Mouse (Mus musculus): ENCODE data around the gene Ccdc85b.

Ccdc85b gene

GRCm38 (mm10) chr19:5455037-5455436 is 2.7 kb downstream of the Ccdc85b start:
- DNase-seq: no peak

GRCm38 (mm10) chr19:5451766-5452165 is 5.9 kb downstream of the Ccdc85b start:
- DNase-seq: no peak

GRCm38 (mm10) chr19:5449673-5450072 is 8.0 kb downstream of the Ccdc85b start:
- no peak for DNase-seq

GRCm38 (mm10) chr19:5448354-5449150 is 9.1 kb downstream of the Ccdc85b start:
- peak in 1 of 2 experiments; percentile 33 for DNase-seq

- peak; percentile 61 to 85 for DNase-seq
Measured at GRCm38 (mm10) chr19:5447515-5448353, 10.0 kb downstream of the Ccdc85b start, which contains the start of gene Fosl1. Fosl1 (plus strand) TSS chr19:5447547.

GRCm38 (mm10) chr19:5445747-5446146 is 11.9 kb downstream of the Ccdc85b start:
- no peak for DNase-seq

GRCm38 (mm10) chr19:5444954-5445353 is 12.7 kb downstream of the Ccdc85b start:
- DNase-seq: peak; percentile 64 to 69

GRCm38 (mm10) chr19:5444371-5444908 is 13.3 kb downstream of the Ccdc85b start:
- DNase-seq: no peak

GRCm38 (mm10) chr19:5433951-5434350 is 23.7 kb downstream of the Ccdc85b start:
- DNase-seq: no peak

GRCm38 (mm10) chr19:5432992-5433852 is 24.5 kb downstream of the Ccdc85b start:
- peak; percentile 75 for DNase-seq

- no peak for DNase-seq
Measured at GRCm38 (mm10) chr19:5431911-5432464, 25.7 kb downstream of the Ccdc85b start.

GRCm38 (mm10) chr19:5430408-5430807 is 27.3 kb downstream of the Ccdc85b start:
- DNase-seq: no peak

GRCm38 (mm10) chr19:5429806-5430205 is 27.9 kb downstream of the Ccdc85b start:
- peak; percentile 84 to 88 for DNase-seq

GRCm38 (mm10) chr19:5429219-5429618 is 28.5 kb downstream of the Ccdc85b start:
- DNase-seq: no peak

GRCm38 (mm10) chr19:5428083-5428482 is 29.6 kb downstream of the Ccdc85b start:
- DNase-seq: peak; percentile 60 to 65

- no peak for DNase-seq
Measured at GRCm38 (mm10) chr19:5426640-5427290, 30.9 kb downstream of the Ccdc85b start.

GRCm38 (mm10) chr19:5425906-5426565 is 31.7 kb downstream of the Ccdc85b start:
- no peak for DNase-seq

GRCm38 (mm10) chr19:5424782-5425741 is 32.6 kb downstream of the Ccdc85b start, which contains the start of the genes Drap1 and AI837181:
Drap1 (minus strand) TSS chr19:5424979.
AI837181 (plus strand) TSS chr19:5425144.
- DNase-seq: peak; percentile 96 to 98

GRCm38 (mm10) chr19:5424092-5424781 is 33.5 kb downstream of the Ccdc85b start:
- peak; percentile 79 to 89 for DNase-seq
